Mouse (Mus musculus) heart, postnatal 0 days (tissue): ENCODE data around the gene Gpr153. TPM values are rescaled to one million over a fixed set of nuclear protein-coding genes. Genes with fewer than 3 reads are reported as not detected.
"Not testable (repeated sequence)": the region's sequence is repeated elsewhere in the genome, so short reads cannot be mapped to it uniquely, and the experiment has no call there.

ENCODE experiments used
- ATAC-seq: fragments of 200-750 bp; cut with Nextera tagmentation; 2 replicates; pipeline ENCODE4 v1.8.0; 2017; ENCODE audit warnings: low read depth, moderate number of reproducible peaks, moderate library complexity; ENCODE audit not compliant: insufficient read depth
- DNase-seq: peaks from one replicate; pipeline ENCODE4 v3.0.0-alpha.2; 2016; ENCODE audit warnings: low spot score
- H3K27ac ChIP-seq: fragments of 300-500 bp; sonication (generic); 2 replicates; pipeline ENCODE4 v1.5.1; 2014; ENCODE audit warnings: low read depth, mild to moderate bottlenecking
- H3K27me3 ChIP-seq: fragments of 300-500 bp; sonication (generic); 2 replicates; pipeline ENCODE4 v1.6.1; 2014; ENCODE audit warnings: low read length, mixed read lengths; ENCODE audit not compliant: control insufficient read depth, insufficient read depth
- H3K36me3 ChIP-seq: fragments of 300-500 bp; sonication (generic); replicated peaks from 2 replicates; pipeline ENCODE4 v1.6.1; 2014; ENCODE audit warnings: low read length, mixed read lengths; ENCODE audit not compliant: control insufficient read depth, insufficient read depth
- H3K4me1 ChIP-seq: fragments of 300-500 bp; sonication (generic); 2 replicates; pipeline ENCODE4 v1.6.1; 2014; ENCODE audit warnings: antibody characterized with exemption; ENCODE audit not compliant: control insufficient read depth, insufficient read depth
- H3K4me2 ChIP-seq: fragments of 300-500 bp; sonication (generic); 2 replicates; pipeline ENCODE4 v1.6.1; 2014; ENCODE audit warnings: low read depth, mild to moderate bottlenecking, low read length, moderate library complexity
- H3K4me3 ChIP-seq: fragments of 300-500 bp; sonication (generic); 2 replicates; pipeline ENCODE4 v1.5.1; 2014; ENCODE audit warnings: low read depth, low read length
- H3K9ac ChIP-seq: fragments of 300-500 bp; sonication (generic); replicated peaks from 2 replicates; pipeline ENCODE4 v1.6.1; 2014; ENCODE audit warnings: low read depth, low read length, mixed read lengths
- H3K9me3 ChIP-seq: fragments of 300-500 bp; sonication (generic); replicated peaks from 2 replicates; pipeline ENCODE4 v1.6.1; 2016; ENCODE audit warnings: low read length; ENCODE audit not compliant: control insufficient read depth
- CTCF ChIP-seq: IDR thresholded peaks from 2 replicates; pipeline ENCODE4 v1.5.1; 2016; ENCODE audit warnings: antibody characterized with exemption, control low read depth, low read depth
- EP300 ChIP-seq: IDR thresholded peaks from 2 replicates; pipeline ENCODE4 v1.6.1; 2016; ENCODE audit warnings: antibody characterized with exemption, low read depth
- WGBS: fragments of 180-500 bp; shearing (Covaris S2); extraction: QIAGEN DNeasy Blood & Tissue Kit; methylation state at CpG from one replicate; pipeline ENCODE4 v1.1.7; 2014; 5-methylcytosine and 5-hydroxymethylcytosine counted together
- polyA plus RNA-seq: library from polyadenylated mRNA; unstranded; fragments of >200 nt; fragmentation: Nextera tagmentation; extraction: Ambion mirVana; gene quantifications from 2 replicates; pipeline ENCODE4 v1.2.1, GENCODE M21; 2015
- total RNA-seq: library from RNA; depleted of rRNA; stranded (reverse); fragments of >200 nt; gene quantifications from 2 replicates; pipeline ENCODE4 v1.2.3, GENCODE M21; 2014; ENCODE audit warnings: low replicate concordance; rRNA removed

Gpr153 gene
- total RNA-seq, result 50.8 and 56.4 TPM in 2 replicates
- polyA plus RNA-seq, result 5.0 TPM in 2 replicates

DNA sequence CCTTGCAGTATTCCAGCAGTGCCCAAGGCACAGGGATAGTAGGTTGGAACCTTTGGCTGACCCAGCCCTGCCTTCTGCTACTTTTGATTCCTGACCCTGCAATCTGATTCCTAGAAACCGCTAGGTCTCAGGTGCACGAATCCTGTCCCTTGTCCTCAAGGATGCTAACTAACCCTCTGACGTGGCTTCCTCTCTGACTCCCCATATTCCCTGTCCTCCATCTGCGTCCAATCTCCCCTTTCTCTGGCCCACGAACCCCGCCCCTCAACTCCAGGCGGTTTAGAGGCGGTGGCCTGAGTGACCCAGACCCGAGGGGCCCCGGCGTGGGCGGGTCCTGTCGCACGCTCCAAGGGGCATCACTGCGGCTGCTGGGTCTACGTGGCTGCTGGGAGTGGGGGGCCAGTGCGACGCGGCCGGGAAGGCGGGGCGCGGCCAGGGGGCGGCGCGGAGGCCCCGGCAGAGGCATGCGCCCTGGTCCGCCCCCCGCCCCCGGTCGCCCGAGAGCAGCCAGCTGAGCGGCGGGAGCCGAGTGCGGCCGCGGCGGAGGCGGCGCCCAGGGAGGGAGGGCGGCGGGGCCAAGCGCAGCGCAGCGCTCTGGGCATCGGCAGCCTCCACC, at the start of gene Gpr153:
Gene Gpr153, plus strand, starts transcription at position 612 of the 616 bp plus-strand sequence.
- peak; percentile 47 for ATAC-seq
- Histone ChIP-seq H3K4me3 (peak within 1 kb of the TSS; percentile 60), H3K9ac (peak within 1 kb of the TSS; percentile 65), H3K9me3 (no peaks in the 10 kb centered on the region), H3K4me2 (peak within 1 kb of the TSS; percentile 86), H3K4me1 (peaks cover 61% of the 10 kb centered on the region), H3K27me3 (0 out of 2 replicates have a peak, but pooled peaks cover 7% of the 10 kb centered on the region), H3K27ac (peak within 1 kb of the TSS; percentile 81), H3K36me3 (no peaks in the 10 kb centered on the region)
- DNase-seq, result peak; percentile 47
- TF ChIP-seq CTCF (no peak), EP300 (no peak)
- 3% methylated on average over 32 of the region's 48 CpGs for WGBS

GRCm38 (mm10) chr4:152226901-152227486, 47.0 kb upstream of the Gpr153 start:
- no peaks in the 10 kb centered on the region for H3K27me3 ChIP-seq
- peak overlapping the region; percentile 39 for H3K27ac ChIP-seq
- H3K4me1 ChIP-seq, result no peaks in the 10 kb centered on the region
- ATAC-seq (peak; percentile 39; the same call in 1 of the 2 replicates), DNase-seq (no peak)
- H3K9ac ChIP-seq, result no peak overlapping the region
- H3K9me3 ChIP-seq, result no peaks in the 10 kb centered on the region
- H3K36me3 ChIP-seq, result peaks cover 5% of the 10 kb centered on the region
- H3K4me2 ChIP-seq, result no peak overlapping the region
- no peak for TF ChIP-seq CTCF
- TF ChIP-seq EP300, result no peak
- H3K4me3 ChIP-seq, result no peak overlapping the region
- 79% methylated on average over 13 of the region's 13 CpGs for WGBS

DNA sequence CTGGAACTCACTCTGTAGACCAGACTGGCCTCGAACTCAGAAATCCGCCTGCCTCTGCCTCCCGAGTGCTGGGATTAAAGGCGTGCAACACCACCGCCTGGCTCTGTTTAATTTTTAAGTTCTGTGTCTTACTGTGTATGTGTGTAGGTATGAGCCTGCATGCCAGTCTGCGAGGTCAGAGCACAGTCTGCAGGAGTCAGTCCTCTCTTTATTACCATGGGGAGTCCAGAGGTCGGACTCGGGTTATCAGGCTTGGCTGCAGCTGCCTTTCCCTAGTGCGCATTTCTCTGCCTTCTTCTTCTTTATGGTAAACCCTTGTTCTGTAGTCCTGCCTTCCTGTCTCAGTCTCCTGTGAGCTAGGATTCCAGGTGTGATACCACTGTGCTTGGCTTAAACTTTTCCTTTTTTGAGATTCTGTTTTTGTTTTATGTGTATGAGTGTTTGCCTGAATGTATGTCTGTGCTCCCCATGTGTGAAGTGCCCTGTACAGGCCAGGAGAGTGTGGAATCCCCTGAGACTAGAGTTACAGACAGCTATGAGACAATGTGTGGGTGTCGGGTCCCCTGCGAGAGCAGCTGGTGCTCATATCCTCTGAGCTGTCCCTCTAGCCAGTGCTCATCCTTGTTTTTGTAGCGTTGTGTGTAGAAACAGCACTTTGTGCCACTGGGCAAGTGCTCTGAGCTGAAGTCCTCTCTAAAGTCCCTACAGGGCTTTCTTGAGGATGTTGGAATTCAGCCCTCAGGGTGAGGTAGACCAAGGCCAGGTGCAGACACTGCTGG, 46.1 kb upstream of the Gpr153 start:
- 82% methylated on average over 12 of the region's 12 CpGs for WGBS
- H3K36me3 ChIP-seq, result peaks cover 6% of the 10 kb centered on the region
- H3K4me3 ChIP-seq, result no peak overlapping the region
- H3K4me1 ChIP-seq, result no peaks in the 10 kb centered on the region
- DNase-seq (no peak), ATAC-seq (no peak)
- H3K27ac ChIP-seq, result no peak overlapping the region
- H3K9ac ChIP-seq, result no peak overlapping the region
- TF ChIP-seq EP300, result no peak
- TF ChIP-seq CTCF, result no peak
- no peaks in the 10 kb centered on the region for H3K27me3 ChIP-seq
- H3K9me3 ChIP-seq, result no peaks in the 10 kb centered on the region
- no peak overlapping the region for H3K4me2 ChIP-seq

GRCm38 (mm10) chr4:152230331-152230730, 43.7 kb upstream of the Gpr153 start:
- not testable (repeated sequence) for H3K9ac ChIP-seq, H3K9me3 ChIP-seq, H3K27ac ChIP-seq, H3K4me2 ChIP-seq, H3K36me3 ChIP-seq, H3K4me1 ChIP-seq, H3K4me3 ChIP-seq, H3K27me3 ChIP-seq, DNase-seq, ATAC-seq
- 65% methylated on average over 4 of the region's 4 CpGs for WGBS

GRCm38 (mm10) chr4:152231326-152231725, 42.7 kb upstream of the Gpr153 start:
- DNase-seq, result no peak
- Histone ChIP-seq H3K4me3 (no peak overlapping the region), H3K36me3 (peaks cover 14% of the 10 kb centered on the region; the same call in 1 of the 2 replicates), H3K9ac (no peak overlapping the region), H3K27me3 (no peaks in the 10 kb centered on the region), H3K4me1 (no peaks in the 10 kb centered on the region), H3K9me3 (no peaks in the 10 kb centered on the region), H3K4me2 (no peak overlapping the region), H3K27ac (no peak overlapping the region)
- no peak for ATAC-seq
- TF ChIP-seq CTCF (no peak), EP300 (no peak)
- 84% methylated on average over 7 of the region's 7 CpGs for WGBS
